Mouse (Mus musculus) urinary bladder, postnatal 36 days (tissue): ENCODE data around the gene Trex1.

ENCODE experiments used
- DNase-seq, 2 experiments: peaks; one replicate each; pipeline ENCODE4 v3.0.0; 2022; ENCODE audit warnings: low spot score in 2 of 2, mixed read lengths in 1 of 2

Trex1 gene

GRCm38 (mm10) chr9:109059136-109059903, at the start of gene Trex1:
TSS of gene Trex1 (minus strand) at chr9:109059734.
- DNase-seq: peak; percentile 88 to 90

GRCm38 (mm10) chr9:109107341-109107740, 47.8 kb upstream of the Trex1 start:
- no peak for DNase-seq

GRCm38 (mm10) chr9:109105648-109106047, 46.1 kb upstream of the Trex1 start:
- no peak for DNase-seq

GRCm38 (mm10) chr9:109105011-109105410, 45.5 kb upstream of the Trex1 start:
- no peak for DNase-seq

- DNase-seq: no peak
Measured at GRCm38 (mm10) chr9:109104083-109104482, 44.5 kb upstream of the Trex1 start.

- DNase-seq: no peak
Measured at GRCm38 (mm10) chr9:109103250-109103649, 43.7 kb upstream of the Trex1 start.

GRCm38 (mm10) chr9:109102541-109102940, 43.0 kb upstream of the Trex1 start:
- DNase-seq: no peak

- no peak for DNase-seq
Measured at GRCm38 (mm10) chr9:109101933-109102445, 42.5 kb upstream of the Trex1 start.

- no peak for DNase-seq
Measured at GRCm38 (mm10) chr9:109100307-109100928, 40.9 kb upstream of the Trex1 start.

GRCm38 (mm10) chr9:109098969-109099368, 39.4 kb upstream of the Trex1 start:
- peak; percentile 23 to 25 for DNase-seq

- no peak for DNase-seq
Measured at GRCm38 (mm10) chr9:109098366-109098765, 38.8 kb upstream of the Trex1 start.

GRCm38 (mm10) chr9:109097831-109098230, 38.3 kb upstream of the Trex1 start:
- DNase-seq: no peak

- DNase-seq: no peak
Measured at GRCm38 (mm10) chr9:109097291-109097690, 37.8 kb upstream of the Trex1 start.

- DNase-seq: no peak
Measured at GRCm38 (mm10) chr9:109096856-109097255, 37.3 kb upstream of the Trex1 start.

- no peak for DNase-seq
Measured at GRCm38 (mm10) chr9:109096251-109096661, 36.7 kb upstream of the Trex1 start.

GRCm38 (mm10) chr9:109095137-109095982, 35.8 kb upstream of the Trex1 start, which contains the start of gene Plxnb1:
TSS of gene Plxnb1 (plus strand) at chr9:109095389.
- peak; percentile 52 to 61 for DNase-seq

GRCm38 (mm10) chr9:109094553-109095136, 35.1 kb upstream of the Trex1 start:
- peak; percentile 48 to 71 for DNase-seq

- DNase-seq: no peak
Measured at GRCm38 (mm10) chr9:109093786-109094552, 34.4 kb upstream of the Trex1 start.

- DNase-seq: no peak
Measured at GRCm38 (mm10) chr9:109092799-109093198, 33.3 kb upstream of the Trex1 start.

GRCm38 (mm10) chr9:109091802-109092201, 32.3 kb upstream of the Trex1 start:
- peak; percentile 52 for DNase-seq

- DNase-seq: peak; percentile 48 to 52
Measured at GRCm38 (mm10) chr9:109090446-109090845, 30.9 kb upstream of the Trex1 start.
